Mouse (Mus musculus) heart, embryonic 16.5 days (tissue): ENCODE results near the gene Gm9958. TPM values are rescaled to one million over a fixed set of nuclear protein-coding genes. Genes with fewer than 3 reads are reported as not detected.

ENCODE experiments used
- ATAC-seq: fragments of 200-750 bp; cut with Nextera tagmentation; replicated peaks from 2 replicates; pipeline ENCODE4 v1.8.0; 2017; ENCODE audit warnings: moderate number of reproducible peaks; ENCODE audit not compliant: insufficient read depth, low FRiP score; ENCODE audit errors: extremely low read depth
- H3K27ac ChIP-seq: fragments of 300-500 bp; sonication (generic); 2 replicates; pipeline ENCODE4 v1.5.1; 2014; ENCODE audit warnings: mild to moderate bottlenecking, low read length, control low read depth, moderate library complexity
- H3K27me3 ChIP-seq: fragments of 300-500 bp; sonication (generic); 2 replicates; pipeline ENCODE4 v1.6.1; 2014; ENCODE audit warnings: low read length, mixed read lengths; ENCODE audit not compliant: control insufficient read depth, insufficient read depth
- H3K36me3 ChIP-seq: fragments of 300-500 bp; sonication (generic); 2 replicates; pipeline ENCODE4 v1.6.1; 2014; ENCODE audit not compliant: control insufficient read depth, insufficient read depth
- H3K4me1 ChIP-seq: fragments of 300-500 bp; sonication (generic); 2 replicates; pipeline ENCODE4 v1.6.1; 2014; ENCODE audit warnings: low read length, mixed read lengths; ENCODE audit not compliant: control insufficient read depth, insufficient read depth
- H3K4me2 ChIP-seq: fragments of 300-500 bp; sonication (generic); 2 replicates; pipeline ENCODE4 v1.6.1; 2014; ENCODE audit warnings: low read depth, mild to moderate bottlenecking, control low read depth, low read length
- H3K4me3 ChIP-seq: fragments of 300-500 bp; sonication (generic); 2 replicates; pipeline ENCODE4 v1.5.1; 2014; ENCODE audit warnings: mild to moderate bottlenecking, control low read depth, low read length
- H3K9ac ChIP-seq: fragments of 300-500 bp; sonication (generic); 2 replicates; pipeline ENCODE4 v1.6.1; 2014; ENCODE audit warnings: low read length, control low read depth
- H3K9me3 ChIP-seq: fragments of 300-500 bp; sonication (generic); replicated peaks from 2 replicates; pipeline ENCODE4 v1.6.1; 2016; ENCODE audit warnings: low read length; ENCODE audit not compliant: control insufficient read depth
- WGBS: fragments of 180-500 bp; shearing (Covaris S2); extraction: QIAGEN DNeasy Blood & Tissue Kit; methylation state at CpG from one replicate; pipeline ENCODE4 v1.1.7; 2014; 5-methylcytosine and 5-hydroxymethylcytosine counted together
- polyA plus RNA-seq: library from polyadenylated mRNA; unstranded; fragments of >200 nt; fragmentation: Nextera tagmentation; extraction: Ambion mirVana; gene quantifications from 2 replicates; pipeline ENCODE4 v1.2.1, GENCODE M21; 2015

Gene Gm9958
- polyA plus RNA-seq, 1 experiment from 2014 or later = 3.4 TPM

DNA sequence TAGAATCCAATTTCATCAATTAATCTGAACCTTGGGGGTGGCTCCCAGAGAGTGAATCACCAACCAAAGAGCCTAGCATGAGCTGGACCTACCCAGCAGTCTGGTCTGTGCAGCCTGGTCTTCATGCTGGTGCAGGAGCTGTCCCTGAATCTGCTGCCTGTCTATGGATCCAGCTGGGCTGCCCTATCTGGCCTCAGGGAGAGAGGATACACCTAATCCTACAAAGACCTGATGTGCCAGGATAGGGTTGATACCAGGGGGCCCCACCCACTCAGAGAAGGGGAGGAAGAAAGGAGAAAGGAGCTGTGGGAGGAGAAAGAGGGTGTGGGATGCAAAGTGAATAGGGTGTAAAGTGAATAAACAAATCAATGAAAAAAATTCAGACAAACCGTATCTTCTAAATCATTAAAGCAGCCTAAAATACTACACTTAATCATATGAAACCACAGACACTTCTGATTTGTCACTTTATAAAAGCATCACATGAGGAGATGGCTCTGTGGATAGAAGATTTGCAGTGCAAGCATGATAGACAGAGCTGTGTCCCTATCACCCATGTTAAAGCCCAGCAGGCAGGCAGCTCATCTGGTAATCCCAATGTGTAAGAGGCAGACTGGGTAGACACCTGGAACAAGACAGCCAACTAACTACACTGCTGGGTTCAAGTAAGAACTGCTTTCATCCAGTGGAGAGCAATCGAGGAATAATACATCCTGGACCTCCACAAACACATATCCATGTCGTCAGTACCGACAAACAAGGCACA is 13.3 kb upstream of the Gm9958 start:
- H3K36me3 ChIP-seq = peaks cover 3% of the 10 kb centered on the region; the same call in 1 of the 2 replicates
- H3K4me2 ChIP-seq = no peak overlapping the region
- H3K4me3 ChIP-seq = no peak overlapping the region
- H3K9me3 ChIP-seq = no peaks in the 10 kb centered on the region
- H3K27ac ChIP-seq = no peak overlapping the region
- no peaks in the 10 kb centered on the region for H3K4me1 ChIP-seq
- no peak overlapping the region for H3K9ac ChIP-seq
- no peaks in the 10 kb centered on the region for H3K27me3 ChIP-seq
- ATAC-seq = no peak
- 92% methylated on average over 4 of the region's 4 CpGs for WGBS

DNA sequence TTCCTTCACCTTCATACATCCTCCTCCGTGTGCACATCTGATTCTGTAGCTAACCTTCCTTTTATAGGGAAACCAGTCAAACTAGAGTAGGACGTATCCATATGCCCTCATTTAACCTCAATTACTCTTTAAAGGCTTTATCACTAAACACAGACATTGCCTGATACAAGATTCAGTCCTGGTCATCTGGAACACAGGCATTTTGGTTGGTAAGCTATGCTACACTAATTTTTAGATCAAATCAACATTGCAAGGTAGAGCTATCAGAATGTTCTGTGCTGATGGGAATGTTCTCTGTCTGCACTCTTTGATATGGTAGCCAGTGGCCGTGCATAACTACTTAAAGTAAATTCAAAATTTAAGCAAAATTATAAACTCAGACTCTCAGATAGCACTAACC is 11.2 kb upstream of the Gm9958 start:
- Histone ChIP-seq H3K9me3 (no peaks in the 10 kb centered on the region), H3K27ac (no peak overlapping the region), H3K4me2 (no peak overlapping the region), H3K9ac (no peak overlapping the region), H3K36me3 (peaks cover 5% of the 10 kb centered on the region; the same call in 1 of the 2 replicates), H3K27me3 (no peaks in the 10 kb centered on the region), H3K4me3 (no peak overlapping the region), H3K4me1 (no peaks in the 10 kb centered on the region)
- no peak for ATAC-seq
- WGBS = 82% methylated on average over 3 of the region's 3 CpGs

DNA sequence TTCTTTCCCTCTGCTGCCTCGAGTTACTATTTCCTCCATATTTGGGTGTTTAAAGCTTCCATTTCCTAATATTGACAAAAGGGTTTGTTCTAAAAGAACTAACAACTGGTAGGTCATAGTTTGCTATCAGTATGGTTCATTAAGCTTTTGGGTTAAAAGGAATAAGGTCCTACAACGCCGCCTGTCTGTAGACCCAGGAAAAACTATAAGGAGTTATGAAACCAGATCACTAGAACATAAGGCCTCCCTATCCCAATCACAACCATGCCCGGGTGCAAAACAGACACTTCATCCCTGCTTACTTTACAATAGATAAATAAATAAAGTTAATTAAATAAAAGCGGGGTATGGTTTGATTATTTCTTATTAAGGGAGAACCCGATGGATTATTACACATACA is 2.5 kb upstream of the Gm9958 start:
- peak overlapping the region; percentile 99 for H3K9ac ChIP-seq
- no peak for ATAC-seq
- peaks cover 27% of the 10 kb centered on the region for H3K4me1 ChIP-seq
- peak overlapping the region; percentile 63 for H3K4me2 ChIP-seq
- no peaks in the 10 kb centered on the region for H3K9me3 ChIP-seq
- H3K36me3 ChIP-seq = no peaks in the 10 kb centered on the region
- 3% methylated on average over 6 of the region's 6 CpGs for WGBS
- peak overlapping the region; percentile 97 for H3K4me3 ChIP-seq
- H3K27ac ChIP-seq = no peak overlapping the region
- no peaks in the 10 kb centered on the region for H3K27me3 ChIP-seq

DNA sequence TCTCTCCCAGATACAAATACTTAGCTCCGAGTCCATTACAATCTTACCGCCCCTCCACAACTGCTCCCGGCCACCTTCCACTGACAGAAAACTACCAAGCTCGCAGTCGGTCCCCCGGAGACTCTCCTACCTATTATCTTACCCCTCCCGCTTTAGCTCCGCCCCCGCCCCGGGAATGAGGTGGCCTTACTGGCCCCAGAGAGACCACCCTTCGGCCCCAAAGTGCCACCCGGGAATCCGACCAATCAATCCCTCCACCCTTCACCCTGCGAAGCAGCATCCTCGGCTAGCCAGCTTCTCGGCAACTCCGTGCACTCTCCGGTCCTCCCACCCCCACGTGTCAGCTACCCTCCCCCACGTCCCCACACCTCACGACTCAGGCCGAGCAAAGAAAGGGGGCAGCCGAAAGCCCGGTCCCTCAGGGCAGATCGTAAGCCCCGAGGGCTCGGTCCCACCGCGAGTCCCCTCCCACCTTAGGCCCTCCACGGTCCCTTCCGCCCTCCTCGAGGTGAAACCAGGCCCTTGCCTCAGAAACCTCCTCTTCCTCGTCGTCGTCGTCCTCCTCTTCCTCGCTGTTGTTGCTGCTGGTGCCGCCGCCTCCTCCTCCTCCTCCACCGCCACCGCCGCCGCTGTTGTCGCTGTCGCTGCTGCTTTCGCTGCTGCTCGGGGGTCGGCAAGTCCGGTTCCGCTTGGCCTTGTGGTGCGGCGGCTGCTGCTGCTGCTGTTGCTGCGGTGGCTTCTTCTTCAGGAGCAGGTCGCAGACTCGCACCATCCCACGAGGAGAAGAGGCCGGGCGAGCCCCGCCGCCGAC is 1.7 kb upstream of the Gm9958 start:
- peak overlapping the region; percentile 100 for H3K27ac ChIP-seq
- peak; percentile 29 for ATAC-seq
- H3K27me3 ChIP-seq = no peaks in the 10 kb centered on the region
- under 1% methylated on average over 50 of the region's 61 CpGs for WGBS
- no peaks in the 10 kb centered on the region for H3K36me3 ChIP-seq
- H3K9ac ChIP-seq = peak overlapping the region; percentile 99
- H3K4me3 ChIP-seq = peak overlapping the region; percentile 97
- peak overlapping the region; percentile 63 for H3K4me2 ChIP-seq
- H3K9me3 ChIP-seq = no peaks in the 10 kb centered on the region
- H3K4me1 ChIP-seq = peaks cover 27% of the 10 kb centered on the region

DNA sequence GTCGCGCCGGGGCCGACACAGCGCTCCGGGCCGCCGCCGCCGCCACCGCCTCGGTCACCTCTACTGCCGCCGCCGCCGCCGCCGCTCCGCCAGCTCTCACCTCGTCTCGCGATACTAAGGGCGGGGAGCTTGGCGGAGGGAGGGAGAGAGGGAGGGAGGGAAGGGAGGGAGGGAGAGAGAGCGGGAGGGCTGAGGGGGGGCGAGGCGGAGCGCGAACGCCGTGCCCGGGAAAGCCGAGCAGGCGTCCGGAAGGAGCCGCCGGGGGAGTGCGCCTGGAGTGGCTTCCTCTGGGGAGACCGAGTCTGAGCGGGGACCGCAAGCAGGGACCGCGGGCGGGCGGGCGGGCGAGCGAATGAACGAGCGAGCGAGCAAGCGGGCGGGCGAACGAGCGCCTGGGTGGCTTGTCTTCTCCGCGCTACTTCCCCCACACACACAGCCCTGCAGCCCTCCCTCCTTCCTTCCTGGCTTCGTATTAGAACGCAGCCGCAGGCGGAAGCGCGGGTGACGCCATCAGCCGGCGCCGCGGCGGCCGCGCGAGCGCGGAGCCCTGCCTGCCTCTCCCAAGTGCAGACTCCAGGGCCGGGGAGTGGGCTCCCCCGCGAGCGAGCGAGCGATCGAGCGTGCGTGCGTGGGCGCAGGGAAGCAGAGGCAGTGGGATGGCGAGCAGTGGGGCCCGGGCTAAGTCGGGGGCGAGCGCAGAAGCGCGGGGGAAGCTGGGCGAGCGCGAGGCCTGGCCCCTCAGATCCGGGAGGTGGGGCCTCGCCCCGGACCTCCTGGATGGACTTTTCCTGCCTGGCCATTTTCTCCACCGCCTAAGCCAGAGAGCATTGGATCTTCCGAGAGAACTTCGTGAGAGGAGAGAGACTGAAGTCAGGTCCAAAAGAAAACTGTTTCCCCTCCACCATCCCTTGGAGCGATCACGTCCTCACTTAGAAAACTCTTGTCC is 610 bp upstream of the Gm9958 start, which contains the start of gene Ankrd17:
Ankrd17 (minus strand) TSS at position 457 of the 946 bp plus-strand sequence.
- Histone ChIP-seq H3K27ac (peak within 1 kb of the TSS; percentile 100), H3K36me3 (no peaks in the 10 kb centered on the region), H3K4me1 (peaks cover 27% of the 10 kb centered on the region), H3K27me3 (no peaks in the 10 kb centered on the region), H3K9ac (peak within 1 kb of the TSS; percentile 99), H3K4me3 (peak within 1 kb of the TSS; percentile 97), H3K9me3 (0 out of 2 replicates have a peak, but pooled peaks cover 2% of the 10 kb centered on the region), H3K4me2 (peak within 1 kb of the TSS; percentile 75)
- ATAC-seq = peak; percentile 91
- under 1% methylated on average over 69 of the region's 104 CpGs for WGBS

DNA sequence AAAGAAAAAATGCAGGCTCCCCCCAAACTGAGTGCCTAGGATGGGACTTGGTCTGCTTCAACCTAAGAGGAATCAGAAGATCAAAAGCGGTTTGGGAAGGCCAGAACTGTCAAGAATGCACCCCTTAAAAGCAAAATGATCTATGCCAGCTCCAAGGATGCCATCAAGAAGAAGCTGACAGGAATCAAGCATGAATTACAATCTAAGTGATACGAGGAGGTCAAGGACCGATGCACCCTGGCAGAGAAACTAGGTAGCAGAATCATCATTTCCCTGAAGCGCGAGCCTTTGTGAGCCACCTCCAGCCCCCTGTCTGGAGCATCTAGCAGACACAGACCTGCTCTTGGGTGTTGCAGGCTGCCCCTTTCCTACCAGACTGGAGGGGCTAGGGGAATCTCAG is 3.4 kb downstream of the Gm9958 start:
- no peak overlapping the region for H3K27ac ChIP-seq
- no peak for ATAC-seq
- H3K4me2 ChIP-seq = no peak overlapping the region
- H3K9ac ChIP-seq = no peak overlapping the region
- H3K4me3 ChIP-seq = no peak overlapping the region
- H3K9me3 ChIP-seq = 0 out of 2 replicates have a peak, but pooled peaks cover 4% of the 10 kb centered on the region
- 79% methylated on average over 5 of the region's 5 CpGs for WGBS
- H3K4me1 ChIP-seq = peaks cover 10% of the 10 kb centered on the region; the same call in 1 of the 2 replicates
- H3K36me3 ChIP-seq = no peaks in the 10 kb centered on the region
- H3K27me3 ChIP-seq = no peaks in the 10 kb centered on the region

DNA sequence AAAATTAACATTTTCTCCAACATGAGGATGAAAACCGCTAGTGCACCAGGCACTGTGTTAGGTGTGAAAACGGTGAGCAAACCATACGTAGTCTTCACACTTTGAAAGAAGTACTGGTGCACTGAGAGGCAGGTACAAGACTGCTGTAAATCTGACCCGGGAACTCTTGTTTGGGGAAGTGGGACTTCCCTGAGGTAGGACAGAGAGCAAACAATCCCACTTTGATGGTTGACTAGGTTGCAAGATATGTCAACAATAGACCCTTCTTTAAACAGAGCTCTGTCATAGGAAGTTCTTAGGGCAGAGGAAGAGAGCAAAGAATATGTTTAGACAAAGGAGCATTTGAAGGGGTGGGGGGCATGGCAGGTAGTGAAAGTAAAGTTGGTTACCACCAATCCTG is 6.7 kb downstream of the Gm9958 start:
- 0 out of 2 replicates have a peak, but pooled peaks cover 1% of the 10 kb centered on the region for H3K4me1 ChIP-seq
- H3K4me3 ChIP-seq = no peak overlapping the region
- no peaks in the 10 kb centered on the region for H3K27me3 ChIP-seq
- H3K9ac ChIP-seq = no peak overlapping the region
- no peaks in the 10 kb centered on the region for H3K36me3 ChIP-seq
- H3K4me2 ChIP-seq = no peak overlapping the region
- no peak overlapping the region for H3K27ac ChIP-seq
- 0 out of 2 replicates have a peak, but pooled peaks cover 4% of the 10 kb centered on the region for H3K9me3 ChIP-seq
- no peak for ATAC-seq
- WGBS = 81% methylated on average over 4 of the region's 4 CpGs

DNA sequence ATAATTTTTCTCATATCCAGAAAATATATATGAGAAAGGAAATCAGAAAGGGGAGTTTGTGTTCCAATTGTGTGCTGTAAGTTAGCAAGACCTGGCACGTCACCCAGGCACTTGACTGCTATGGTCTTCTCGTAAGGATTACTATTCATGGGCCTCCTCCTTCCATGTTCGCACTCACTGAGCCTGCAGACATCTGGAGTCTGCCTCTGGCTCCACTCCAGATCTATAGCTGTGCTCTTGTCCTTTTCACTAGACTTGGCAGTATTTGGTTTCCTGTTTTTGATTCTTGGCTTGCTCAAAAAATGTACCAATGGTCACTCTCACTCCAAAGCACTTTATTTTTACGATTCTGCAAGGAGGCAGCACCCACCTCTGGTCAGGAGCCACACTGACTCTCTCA is 14.5 kb downstream of the Gm9958 start:
- no peak for ATAC-seq
- no peaks in the 10 kb centered on the region for H3K9me3 ChIP-seq
- 0 out of 2 replicates have a peak, but pooled peaks cover 2% of the 10 kb centered on the region for H3K4me1 ChIP-seq
- 32% methylated on average over 4 of the region's 4 CpGs for WGBS
- no peak overlapping the region for H3K9ac ChIP-seq
- no peaks in the 10 kb centered on the region for H3K36me3 ChIP-seq
- H3K4me3 ChIP-seq = no peak overlapping the region
- no peaks in the 10 kb centered on the region for H3K27me3 ChIP-seq
- no peak overlapping the region for H3K4me2 ChIP-seq
- H3K27ac ChIP-seq = no peak overlapping the region
